8 mouse cellular contexts compared by ENCODE assay signal in the genomic region with DNA sequence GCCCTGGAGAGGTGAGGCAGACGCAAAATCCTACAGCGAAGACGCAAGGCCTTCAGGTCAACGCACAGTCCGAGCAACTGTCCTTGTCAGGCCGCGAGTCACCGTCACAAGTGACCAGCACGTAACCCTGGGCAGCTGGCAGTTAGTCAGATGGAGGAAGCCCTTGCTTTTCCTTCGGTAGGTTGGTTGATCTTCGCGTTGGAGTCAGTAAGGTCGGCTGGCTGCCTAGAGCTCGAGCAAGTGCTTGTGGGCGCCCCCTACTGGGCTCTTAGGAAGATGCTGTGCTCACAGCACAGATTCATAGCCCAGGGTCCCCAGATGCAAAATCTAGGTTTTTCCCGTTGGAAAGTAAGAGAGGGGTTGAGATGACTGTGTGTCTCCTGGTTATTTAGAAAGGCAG. TPM values are rescaled to one million over a fixed set of nuclear protein-coding genes. Genes with fewer than 3 reads are reported as not detected.
DNase-seq lines count a peak whose midpoint lies in the region; ATAC-seq and TF ChIP-seq lines count a peak whose summit lies in the region.

No protein-coding gene starts in this region.

- peak; percentile 87 for TF ChIP-seq CTCF in liver, embryonic 14.5 days (IDR thresholded peaks at IDR 0.05; ENCODE audit: low read depth)

- H3K4me2 ChIP-seq in embryonic facial prominence, embryonic 13.5 days = peak overlapping the region; percentile 51
- H3K4me2 ChIP-seq in heart, embryonic 14.5 days (ENCODE audit: low read length) = peak overlapping the region; percentile 47; the same call in 1 of the 2 replicates
- H3K4me2 ChIP-seq in kidney, embryonic 16.5 days (replicated peaks; ENCODE audit: low read depth, low read length) = peak overlapping the region; percentile 35
- no peak overlapping the region for H3K4me2 ChIP-seq in liver, embryonic 14.5 days (ENCODE audit: low read depth)
- no peak overlapping the region for H3K4me2 ChIP-seq in neural tube, embryonic 11.5 days (ENCODE audit: low read depth)
- peak overlapping the region; percentile 41; the same call in 1 of the 2 replicates for H3K4me2 ChIP-seq in stomach, embryonic 16.5 days (ENCODE audit: low read depth, low read length)

- TF ChIP-seq EP300 in liver, embryonic 14.5 days (IDR thresholded peaks at IDR 0.05; ENCODE audit: low read depth) = no peak

- peaks cover 18% of the 10 kb centered on the region for H3K27me3 ChIP-seq in embryonic facial prominence, embryonic 13.5 days
- no peaks in the 10 kb centered on the region for H3K27me3 ChIP-seq in heart, embryonic 14.5 days (ENCODE audit: control insufficient read depth, insufficient read depth, low read length)
- no peaks in the 10 kb centered on the region for H3K27me3 ChIP-seq in kidney, embryonic 16.5 days (ENCODE audit: insufficient read depth, low read length)
- no peaks in the 10 kb centered on the region for H3K27me3 ChIP-seq in liver, embryonic 14.5 days (ENCODE audit: control insufficient read depth, insufficient read depth, low read length)
- no peaks in the 10 kb centered on the region for H3K27me3 ChIP-seq in neural tube, embryonic 11.5 days (ENCODE audit: control insufficient read depth, insufficient read depth, low read length)
- H3K27me3 ChIP-seq in stomach, embryonic 16.5 days (ENCODE audit: control insufficient read depth, insufficient read depth, low read length) = no peaks in the 10 kb centered on the region

- no peaks in the 10 kb centered on the region for H3K9me3 ChIP-seq in embryonic facial prominence, embryonic 13.5 days
- H3K9me3 ChIP-seq in heart, embryonic 14.5 days (ENCODE audit: control insufficient read depth, low read length) = no peaks in the 10 kb centered on the region
- H3K9me3 ChIP-seq in kidney, embryonic 16.5 days (ENCODE audit: low read length) = no peaks in the 10 kb centered on the region
- no peaks in the 10 kb centered on the region for H3K9me3 ChIP-seq in liver, embryonic 14.5 days (ENCODE audit: control insufficient read depth, low read length)
- H3K9me3 ChIP-seq in neural tube, embryonic 11.5 days (ENCODE audit: control insufficient read depth, low read length) = no peaks in the 10 kb centered on the region
- no peaks in the 10 kb centered on the region for H3K9me3 ChIP-seq in stomach, embryonic 16.5 days (replicated peaks; ENCODE audit: control insufficient read depth, low read length)

- 0 out of 2 replicates have a peak overlapping the region, but pooled peaks have one; percentile 17 for H3K4me3 ChIP-seq in embryonic facial prominence, embryonic 13.5 days
- H3K4me3 ChIP-seq in heart, embryonic 14.5 days (ENCODE audit: control insufficient read depth in 1 of 2, insufficient read depth in 1 of 2, low read depth in 1 of 2, low read length in 2 of 2) = no peak overlapping the region
- peak overlapping the region; percentile 9; the same call in 1 of the 2 replicates for H3K4me3 ChIP-seq in kidney, embryonic 16.5 days (ENCODE audit: low read length)
- no peak overlapping the region for H3K4me3 ChIP-seq in liver, embryonic 14.5 days (ENCODE audit: insufficient read depth in 1 of 2, low read depth in 2 of 2, low read length in 2 of 2)
- H3K4me3 ChIP-seq in neural tube, embryonic 11.5 days (ENCODE audit: low read depth, low read length) = no peak overlapping the region
- H3K4me3 ChIP-seq in stomach, embryonic 16.5 days (replicated peaks; ENCODE audit: low read length) = no peak overlapping the region

- peak; percentile 49 for ATAC-seq in CD4-positive, CD25-positive, alpha-beta regulatory T cell, adult 4 months
- ATAC-seq in embryonic facial prominence, embryonic 13.5 days (ENCODE audit: insufficient number of reproducible peaks, insufficient read depth, low FRiP score, low TSS enrichment, low read depth) = no peak
- no peak for ATAC-seq in heart, embryonic 14.5 days (ENCODE audit: insufficient number of reproducible peaks, insufficient read depth, low FRiP score, low read depth)
- ATAC-seq in kidney, embryonic 16.5 days (ENCODE audit: low FRiP score, low TSS enrichment) = no peak
- ATAC-seq in liver, embryonic 14.5 days (ENCODE audit: insufficient read depth) = no peak
- ATAC-seq in neural tube, embryonic 11.5 days (ENCODE audit: insufficient read depth, low FRiP score, low TSS enrichment) = no peak
- ATAC-seq in stomach, embryonic 16.5 days (ENCODE audit: insufficient read depth, low FRiP score) = no peak

- no peaks in the 10 kb centered on the region for H3K36me3 ChIP-seq in embryonic facial prominence, embryonic 13.5 days
- H3K36me3 ChIP-seq in heart, embryonic 14.5 days (ENCODE audit: control insufficient read depth, insufficient read depth, low read length) = no peaks in the 10 kb centered on the region
- H3K36me3 ChIP-seq in kidney, embryonic 16.5 days (ENCODE audit: insufficient read depth, low read length) = no peaks in the 10 kb centered on the region
- no peaks in the 10 kb centered on the region for H3K36me3 ChIP-seq in liver, embryonic 14.5 days (replicated peaks; ENCODE audit: control insufficient read depth, insufficient read depth, low read depth)
- no peaks in the 10 kb centered on the region for H3K36me3 ChIP-seq in neural tube, embryonic 11.5 days (ENCODE audit: control insufficient read depth, insufficient read depth, low read length)
- no peaks in the 10 kb centered on the region for H3K36me3 ChIP-seq in stomach, embryonic 16.5 days (ENCODE audit: control insufficient read depth, insufficient read depth, low read length)

- peak; percentile 85 to 89 for DNase-seq in adrenal gland, postnatal 36 days
- peak in 2 of 3 experiments; percentile 28 to 32 for DNase-seq in liver, embryonic 14.5 days (ENCODE audit: low read depth in 3 of 3, low spot score in 3 of 3)
- DNase-seq in neural tube, embryonic 11.5 days (ENCODE audit: low spot score) = peak; percentile 78

- H3K27ac ChIP-seq in embryonic facial prominence, embryonic 13.5 days = no peak overlapping the region
- H3K27ac ChIP-seq in heart, embryonic 14.5 days (replicated peaks in 1 of 2; ENCODE audit: control insufficient read depth in 1 of 2, insufficient read depth in 1 of 2, low read depth in 2 of 2, low read length in 2 of 2) = no peak overlapping the region
- no peak overlapping the region for H3K27ac ChIP-seq in kidney, embryonic 16.5 days (ENCODE audit: low read length)
- no peak overlapping the region for H3K27ac ChIP-seq in liver, embryonic 14.5 days
- no peak overlapping the region for H3K27ac ChIP-seq in neural tube, embryonic 11.5 days (ENCODE audit: low read depth, low read length)
- H3K27ac ChIP-seq in stomach, embryonic 16.5 days (ENCODE audit: low read length) = no peak overlapping the region

- WGBS in embryonic facial prominence, embryonic 13.5 days = 12% methylated on average over 16 of the region's 16 CpGs
- WGBS in heart, embryonic 14.5 days = 14% methylated on average over 16 of the region's 16 CpGs
- WGBS in kidney, embryonic 16.5 days = 15% methylated on average over 16 of the region's 16 CpGs
- 12% methylated on average over 16 of the region's 16 CpGs for WGBS in liver, embryonic 14.5 days (ENCODE audit: insufficient replicate concordance)
- WGBS in neural tube, embryonic 11.5 days = 14% methylated on average over 16 of the region's 16 CpGs
- WGBS in stomach, embryonic 16.5 days = 16% methylated on average over 16 of the region's 16 CpGs

- peaks cover 3% of the 10 kb centered on the region; the same call in 1 of the 2 replicates for H3K4me1 ChIP-seq in embryonic facial prominence, embryonic 13.5 days
- peaks cover 15 to 22% of the 10 kb centered on the region in 2 experiments for H3K4me1 ChIP-seq in heart, embryonic 14.5 days (ENCODE audit: control insufficient read depth in 2 of 2, insufficient read depth in 2 of 2, low read length in 2 of 2)
- peaks cover 15% of the 10 kb centered on the region for H3K4me1 ChIP-seq in kidney, embryonic 16.5 days (ENCODE audit: insufficient read depth, low read length)
- peaks cover 0 to 3% of the 10 kb centered on the region in 2 experiments; a peak in 1 of 4 replicates for H3K4me1 ChIP-seq in liver, embryonic 14.5 days (replicated peaks; ENCODE audit: control insufficient read depth in 2 of 2, insufficient read depth in 2 of 2, low read length in 1 of 2)
- H3K4me1 ChIP-seq in neural tube, embryonic 11.5 days (ENCODE audit: control insufficient read depth, insufficient read depth, low read length) = peaks cover 1% of the 10 kb centered on the region; the same call in 1 of the 2 replicates
- 0 out of 2 replicates have a peak, but pooled peaks cover 3% of the 10 kb centered on the region for H3K4me1 ChIP-seq in stomach, embryonic 16.5 days (ENCODE audit: control insufficient read depth, insufficient read depth, low read length)

- H3K9ac ChIP-seq in embryonic facial prominence, embryonic 13.5 days = no peak overlapping the region
- H3K9ac ChIP-seq in heart, embryonic 14.5 days (ENCODE audit: low read length) = no peak overlapping the region
- H3K9ac ChIP-seq in kidney, embryonic 16.5 days (replicated peaks; ENCODE audit: low read length) = 0 out of 2 replicates have a peak overlapping the region, but pooled peaks have one; percentile 31
- no peak overlapping the region for H3K9ac ChIP-seq in liver, embryonic 14.5 days (replicated peaks)
- H3K9ac ChIP-seq in neural tube, embryonic 11.5 days (ENCODE audit: low read length) = no peak overlapping the region
- no peak overlapping the region for H3K9ac ChIP-seq in stomach, embryonic 16.5 days (ENCODE audit: low read length)

RNA-seq across cellular contexts. Expression of gene Trim67, which starts 17.2 kb away (rescaled TPM):
- polyA plus RNA-seq in CD4-positive, CD25-positive, alpha-beta regulatory T cell, adult 4 months (2017; shearing (Covaris generic)) = not detected
- 1 to 10 TPM in 1 of 2 experiments, under 1 TPM in 1; 0.86 to 1.0 TPM for total RNA-seq in adrenal gland, postnatal 36 days (2021)
- 0.18 and 0.19 TPM in 2 replicates for polyA plus RNA-seq in embryonic facial prominence, embryonic 13.5 days (2015; fragmentation: Nextera tagmentation; extraction: Ambion mirVana)
- 0.16 and 0.22 TPM in 2 replicates for polyA plus RNA-seq in heart, embryonic 14.5 days (2014; fragmentation: Nextera tagmentation; extraction: Ambion mirVana)
- polyA plus RNA-seq in kidney, embryonic 16.5 days (2015; fragmentation: Nextera tagmentation; extraction: Ambion mirVana) = 0.05 and 0.09 TPM in 2 replicates
- polyA plus RNA-seq in liver, embryonic 14.5 days (2012; rRNA removed) = 0.03 and 0.11 TPM in 2 replicates
- 0.03 and 0.05 TPM in 2 replicates for polyA plus RNA-seq in liver, embryonic 14.5 days (2014; fragmentation: Nextera tagmentation; extraction: Ambion mirVana)
- polyA plus RNA-seq in neural tube, embryonic 11.5 days (2014; fragmentation: Nextera tagmentation; extraction: Ambion mirVana) = 7.1 and 7.5 TPM in 2 replicates
- polyA plus RNA-seq in stomach, embryonic 16.5 days (2015; fragmentation: Nextera tagmentation; extraction: Ambion mirVana) = 0.30 and 0.40 TPM in 2 replicates

RNA-seq across cellular contexts. Expression of gene Fam89a, which starts 24.1 kb away (rescaled TPM):
- polyA plus RNA-seq in CD4-positive, CD25-positive, alpha-beta regulatory T cell, adult 4 months (2017; shearing (Covaris generic)) = under 1 TPM; 0.73 to 0.80 TPM
- total RNA-seq in adrenal gland, postnatal 36 days (2021) = under 1 TPM; 0.20 to 0.23 TPM
- 2.8 and 2.9 TPM in 2 replicates for polyA plus RNA-seq in embryonic facial prominence, embryonic 13.5 days (2015; fragmentation: Nextera tagmentation; extraction: Ambion mirVana)
- polyA plus RNA-seq in heart, embryonic 14.5 days (2014; fragmentation: Nextera tagmentation; extraction: Ambion mirVana) = 1.2 and 1.7 TPM in 2 replicates
- 3.4 and 4.0 TPM in 2 replicates for polyA plus RNA-seq in kidney, embryonic 16.5 days (2015; fragmentation: Nextera tagmentation; extraction: Ambion mirVana)
- polyA plus RNA-seq in liver, embryonic 14.5 days (2012; rRNA removed) = 2.0 and 2.2 TPM in 2 replicates
- polyA plus RNA-seq in liver, embryonic 14.5 days (2014; fragmentation: Nextera tagmentation; extraction: Ambion mirVana) = 2.5 and 2.7 TPM in 2 replicates
- polyA plus RNA-seq in neural tube, embryonic 11.5 days (2014; fragmentation: Nextera tagmentation; extraction: Ambion mirVana) = 4.1 and 5.5 TPM in 2 replicates
- polyA plus RNA-seq in stomach, embryonic 16.5 days (2015; fragmentation: Nextera tagmentation; extraction: Ambion mirVana) = 3.2 and 4.7 TPM in 2 replicates

RNA-seq across cellular contexts. Expression of gene Arv1, which starts 53.8 kb away (rescaled TPM):
- 10 to 100 TPM; 13.1 to 18.7 TPM for polyA plus RNA-seq in CD4-positive, CD25-positive, alpha-beta regulatory T cell, adult 4 months (2017; shearing (Covaris generic))
- 1 to 10 TPM; 8.7 to 9.8 TPM for total RNA-seq in adrenal gland, postnatal 36 days (2021)
- polyA plus RNA-seq in embryonic facial prominence, embryonic 13.5 days (2015; fragmentation: Nextera tagmentation; extraction: Ambion mirVana) = 27.0 and 30.1 TPM in 2 replicates
- 14.0 and 17.3 TPM in 2 replicates for polyA plus RNA-seq in heart, embryonic 14.5 days (2014; fragmentation: Nextera tagmentation; extraction: Ambion mirVana)
- polyA plus RNA-seq in kidney, embryonic 16.5 days (2015; fragmentation: Nextera tagmentation; extraction: Ambion mirVana) = 23.8 and 27.2 TPM in 2 replicates
- polyA plus RNA-seq in liver, embryonic 14.5 days (2012; rRNA removed) = 5.5 and 6.0 TPM in 2 replicates
- polyA plus RNA-seq in liver, embryonic 14.5 days (2014; fragmentation: Nextera tagmentation; extraction: Ambion mirVana) = 4.2 and 5.1 TPM in 2 replicates
- polyA plus RNA-seq in neural tube, embryonic 11.5 days (2014; fragmentation: Nextera tagmentation; extraction: Ambion mirVana) = 27.7 and 31.4 TPM in 2 replicates
- polyA plus RNA-seq in stomach, embryonic 16.5 days (2015; fragmentation: Nextera tagmentation; extraction: Ambion mirVana) = 17.2 and 19.0 TPM in 2 replicates

RNA-seq across cellular contexts. Expression of gene Ttc13, which starts 53.9 kb away (rescaled TPM):
- polyA plus RNA-seq in CD4-positive, CD25-positive, alpha-beta regulatory T cell, adult 4 months (2017; shearing (Covaris generic)) = 10 to 100 TPM; 32.1 to 32.6 TPM
- total RNA-seq in adrenal gland, postnatal 36 days (2021) = 10 to 100 TPM; 39.8 to 41.5 TPM
- 39.5 and 39.6 TPM in 2 replicates for polyA plus RNA-seq in embryonic facial prominence, embryonic 13.5 days (2015; fragmentation: Nextera tagmentation; extraction: Ambion mirVana)
- 30.5 and 34.1 TPM in 2 replicates for polyA plus RNA-seq in heart, embryonic 14.5 days (2014; fragmentation: Nextera tagmentation; extraction: Ambion mirVana)
- polyA plus RNA-seq in kidney, embryonic 16.5 days (2015; fragmentation: Nextera tagmentation; extraction: Ambion mirVana) = 43.5 and 49.9 TPM in 2 replicates
- 7.3 and 12.0 TPM in 2 replicates for polyA plus RNA-seq in liver, embryonic 14.5 days (2012; rRNA removed)
- 18.3 and 19.4 TPM in 2 replicates for polyA plus RNA-seq in liver, embryonic 14.5 days (2014; fragmentation: Nextera tagmentation; extraction: Ambion mirVana)
- polyA plus RNA-seq in neural tube, embryonic 11.5 days (2014; fragmentation: Nextera tagmentation; extraction: Ambion mirVana) = 57.7 and 61.2 TPM in 2 replicates
- polyA plus RNA-seq in stomach, embryonic 16.5 days (2015; fragmentation: Nextera tagmentation; extraction: Ambion mirVana) = 35.1 and 41.9 TPM in 2 replicates

Comparison
In these comparisons a context has a peak if more than half of its experiments do, and no peak if none do; other contexts are left out.
1. DNase-seq: peak in every context shown above with its lines; median percentile 87 in adrenal gland, postnatal 36 days; 78 in neural tube, embryonic 11.5 days; 30 in liver, embryonic 14.5 days.
2. H3K4me2 ChIP-seq: peak in embryonic facial prominence, embryonic 13.5 days (single experiment), heart, embryonic 14.5 days (single experiment), kidney, embryonic 16.5 days (single experiment) and stomach, embryonic 16.5 days (single experiment); none in liver, embryonic 14.5 days (single experiment) and neural tube, embryonic 11.5 days (single experiment).
3. H3K4me3 ChIP-seq: peak in embryonic facial prominence, embryonic 13.5 days (single experiment) and kidney, embryonic 16.5 days (single experiment); none in heart, embryonic 14.5 days (0 of 2), liver, embryonic 14.5 days (0 of 2), neural tube, embryonic 11.5 days (single experiment) and stomach, embryonic 16.5 days (single experiment).